Mouse (Mus musculus): ENCODE measurements around the gene Gal3st4.

GRCm38 (mm10) chr5:138258078-138258477 is 14.6 kb downstream of the Gal3st4 start:
- TF ChIP-seq CTCF (IDR thresholded peaks at IDR 0.05; ENCODE audit: low read depth, low read length) (no peak), POLR2A (IDR thresholded peaks at IDR 0.05; ENCODE audit: extremely low read depth, insufficient read depth, low read length) (no peak)

Measured in liver, adult 2 months (tissue).